ENCODE assay signal across 14 mouse cellular contexts in genomic region chr5:3387138-3387537, GRCm38 (mm10). TPM values are rescaled to one million over a fixed set of nuclear protein-coding genes. Genes with fewer than 3 reads are reported as not detected.
DNase-seq lines count a peak whose midpoint lies in the region; ATAC-seq and TF ChIP-seq lines count a peak whose summit lies in the region.
"Had no signal": no experiment of that assay in that cellular context is flagged by ENCODE, and none has a peak within 500 bp of the region (broad histone marks: within the 10 kb centered on the region; RNA-seq: fewer than 3 reads in every experiment).

No protein-coding gene starts in this region.

- no peak overlapping the region for H3K4me3 ChIP-seq in cerebellum, adult 2 months (replicated peaks; ENCODE audit: insufficient read depth, low read depth, low read length)
- no peak overlapping the region for H3K4me3 ChIP-seq in hindbrain, embryonic 15.5 days
- H3K4me3 ChIP-seq in hindbrain, embryonic 14.5 days (replicated peaks; ENCODE audit: low read length), result no peak overlapping the region
- no peak overlapping the region for H3K4me3 ChIP-seq in bone marrow macrophage, adult 2 months (ENCODE audit: insufficient read depth, low read length)
- no peak overlapping the region for H3K4me3 ChIP-seq in macrophage (ENCODE audit: inconsistent target)
- H3K4me3 ChIP-seq: erythroblast, embryonic 14.5 days; limb, embryonic 15.5 days had no signal

- TF ChIP-seq CTCF in cerebellum, adult 2 months (IDR thresholded peaks at IDR 0.05; ENCODE audit: borderline replicate concordance, insufficient read depth, low read depth, low read length), result no peak
- TF ChIP-seq CTCF in bone marrow macrophage, adult 2 months (IDR thresholded peaks at IDR 0.05; ENCODE audit: low read depth, low read length), result no peak

- no peaks in the 10 kb centered on the region for H3K4me1 ChIP-seq in cerebellum, adult 2 months (ENCODE audit: control insufficient read depth, insufficient read depth, low read length)
- no peaks in the 10 kb centered on the region for H3K4me1 ChIP-seq in hindbrain, embryonic 15.5 days (replicated peaks)
- H3K4me1 ChIP-seq in hindbrain, embryonic 14.5 days (replicated peaks; ENCODE audit: control insufficient read depth, insufficient read depth, low read length), result no peaks in the 10 kb centered on the region
- H3K4me1 ChIP-seq in bone marrow macrophage, adult 2 months (ENCODE audit: control insufficient read depth, insufficient read depth, low read length), result peaks cover 43% of the 10 kb centered on the region

- no peak overlapping the region for H3K27ac ChIP-seq in cerebellum, adult 2 months (ENCODE audit: insufficient read depth, low read length)
- H3K27ac ChIP-seq in hindbrain, embryonic 15.5 days (replicated peaks), result no peak overlapping the region
- H3K27ac ChIP-seq in hindbrain, embryonic 14.5 days, result no peak overlapping the region
- H3K27ac ChIP-seq in bone marrow macrophage, adult 2 months (ENCODE audit: insufficient read depth, low read depth, low read length), result peak overlapping the region; percentile 44
- H3K27ac ChIP-seq in macrophage, result peak overlapping the region; percentile 46
- H3K27ac ChIP-seq: limb, embryonic 15.5 days had no signal

- no peaks in the 10 kb centered on the region for H3K27me3 ChIP-seq in cerebellum, adult 2 months (ENCODE audit: control insufficient read depth, insufficient read depth, low read length)
- H3K27me3 ChIP-seq in hindbrain, embryonic 15.5 days, result no peaks in the 10 kb centered on the region
- H3K27me3 ChIP-seq in hindbrain, embryonic 14.5 days (ENCODE audit: control insufficient read depth, insufficient read depth, low read length), result no peaks in the 10 kb centered on the region
- H3K27me3 ChIP-seq: limb, embryonic 15.5 days had no signal

- no peak overlapping the region for H3K9ac ChIP-seq in hindbrain, embryonic 15.5 days
- H3K9ac ChIP-seq in hindbrain, embryonic 14.5 days, result no peak overlapping the region
- H3K9ac ChIP-seq: limb, embryonic 15.5 days had no signal

- no peaks in the 10 kb centered on the region for H3K36me3 ChIP-seq in hindbrain, embryonic 15.5 days
- no peaks in the 10 kb centered on the region for H3K36me3 ChIP-seq in hindbrain, embryonic 14.5 days (replicated peaks; ENCODE audit: control insufficient read depth, insufficient read depth)
- H3K36me3 ChIP-seq in macrophage (ENCODE audit: inconsistent target), result no peaks in the 10 kb centered on the region; the same call in 1 of the 2 replicates
- H3K36me3 ChIP-seq: limb, embryonic 15.5 days had no signal

- H3K9me3 ChIP-seq in hindbrain, embryonic 15.5 days, result no peaks in the 10 kb centered on the region
- no peaks in the 10 kb centered on the region for H3K9me3 ChIP-seq in hindbrain, embryonic 14.5 days (ENCODE audit: control insufficient read depth, low read length)
- H3K9me3 ChIP-seq: limb, embryonic 15.5 days had no signal

- no peak for TF ChIP-seq POLR2A in cerebellum, adult 2 months (IDR thresholded peaks at IDR 0.05; ENCODE audit: borderline replicate concordance, insufficient read depth, low read length)
- TF ChIP-seq POLR2A in bone marrow macrophage, adult 2 months (IDR thresholded peaks at IDR 0.05; ENCODE audit: borderline replicate concordance, low read depth, low read length), result no peak

- peaks cover 100% of the 10 kb centered on the region for H3K79me2 ChIP-seq in macrophage (ENCODE audit: inconsistent target)

- peak; percentile 26 to 40 for DNase-seq in cerebellum, postnatal 14 days
- DNase-seq in cerebellum, adult 2 months, result no peak
- DNase-seq in hindbrain, embryonic 14.5 days (ENCODE audit: low spot score), result no peak
- no peak for DNase-seq in right cerebral cortex, adult 18-20 months
- no peak for DNase-seq in kidney, postnatal 4 days
- DNase-seq: adrenal gland, postnatal 25 days; cerebellum, postnatal 25 days; heart, adult 18-20 months; kidney, adult 9 months had no signal

- peak; percentile 61; the same call in 1 of the 2 replicates for ATAC-seq in hindbrain, embryonic 15.5 days (ENCODE audit: low FRiP score, low read depth)
- no peak for ATAC-seq in hindbrain, embryonic 14.5 days (ENCODE audit: low FRiP score)

- 14% methylated on average over 5 of the region's 5 CpGs for WGBS in cerebellum, adult 2 months
- 33% methylated on average over 5 of the region's 5 CpGs for WGBS in hindbrain, embryonic 15.5 days
- 36% methylated on average over 5 of the region's 5 CpGs for WGBS in hindbrain, embryonic 14.5 days
- WGBS in macrophage (ENCODE audit: missing documents), result 41% methylated on average over 5 of the region's 5 CpGs

- 0 out of 2 replicates have a peak overlapping the region, but pooled peaks have one; percentile 4 for H3K4me2 ChIP-seq in hindbrain, embryonic 15.5 days
- no peak overlapping the region for H3K4me2 ChIP-seq in hindbrain, embryonic 14.5 days (replicated peaks)
- H3K4me2 ChIP-seq: limb, embryonic 15.5 days had no signal

RNA-seq across cellular contexts. Expression of gene Cdk6, which starts 45.9 kb away (rescaled TPM):
- 0.39 and 0.51 TPM in 2 replicates for polyA plus RNA-seq in cerebellum, adult 2 months (2012; rRNA removed)
- 12.0 and 18.3 TPM in 2 replicates for polyA plus RNA-seq in hindbrain, embryonic 15.5 days (2015; fragmentation: Nextera tagmentation; extraction: Ambion mirVana)
- polyA plus RNA-seq in hindbrain, embryonic 14.5 days (2014; fragmentation: Nextera tagmentation; extraction: Ambion mirVana), result 11.8 and 14.8 TPM in 2 replicates
- polyA plus RNA-seq in bone marrow macrophage, adult 2 months (2012; ENCODE audit: insufficient read depth, insufficient read length, missing spikeins), result 24.1 and 25.7 TPM in 2 replicates
- total RNA-seq in macrophage (2018; cell fraction: chromatin; rRNA removed), result 1,000 to 10,000 TPM in 1 of 26 experiments, 100 to 1,000 TPM in 24, 10 to 100 TPM in 1; 90.3 to 1,159 (median 221) TPM
- total RNA-seq in macrophage (2018; cell fraction: cytosol; rRNA removed), result 100 to 1,000 TPM in 1 of 26 experiments, 10 to 100 TPM in 25; 36.6 to 113 (median 61.9) TPM
- total RNA-seq in macrophage (2018; cell fraction: nucleus; rRNA removed), result 100 to 1,000 TPM in 24 of 26 experiments, 10 to 100 TPM in 2; 91.9 to 814 (median 168) TPM
- 15.0 to 53.3 TPM (median 24.2 TPM) in 3 replicates for polyA plus RNA-seq in macrophage (2018)

Comparison
In these comparisons a context has a peak if more than half of its experiments do, and no peak if none do; other contexts are left out.
1. DNase-seq: peak in cerebellum, postnatal 14 days (2 of 2); none in cerebellum, adult 2 months (0 of 2), hindbrain, embryonic 14.5 days (single experiment), right cerebral cortex, adult 18-20 months (single experiment) and kidney, postnatal 4 days (0 of 2).
2. H3K27ac ChIP-seq: peak in bone marrow macrophage, adult 2 months (single experiment) and macrophage (single experiment); none in cerebellum, adult 2 months (single experiment), hindbrain, embryonic 15.5 days (single experiment) and hindbrain, embryonic 14.5 days (single experiment).